Mouse (Mus musculus) splenic B cell, adult 2 months (primary cell): ENCODE data around the gene Ocm.
"Not testable (repeated sequence)": the region's sequence is repeated elsewhere in the genome, so short reads cannot be mapped to it uniquely, and the experiment has no call there.

Experiments used
- DNase-seq: peaks from one replicate; pipeline ENCODE4 v3.0.0-alpha.2; 2011; ENCODE audit warnings: low read depth, low spot score
- H3K27me3 ChIP-seq: 2 replicates; pipeline ENCODE4 v1.6.1; 2012; ENCODE audit warnings: mild to moderate bottlenecking, low read length, moderate library complexity, mixed read lengths; ENCODE audit not compliant: control insufficient read depth, poor library complexity, insufficient read depth, severe bottlenecking
- H3K36me3 ChIP-seq: 2 replicates; pipeline ENCODE4 v1.6.1; 2012; ENCODE audit warnings: mild to moderate bottlenecking, low read length, moderate library complexity, mixed read lengths; ENCODE audit not compliant: control insufficient read depth, poor library complexity, insufficient read depth, severe bottlenecking

Ocm gene

GRCm38 (mm10) chr5:144032491-144032890 lies 6.0 kb upstream of the Ocm start:
- H3K27me3 ChIP-seq = no peaks in the 10 kb centered on the region
- H3K36me3 ChIP-seq = no peaks in the 10 kb centered on the region
- no peak for DNase-seq

- peaks cover 3% of the 10 kb centered on the region for H3K36me3 ChIP-seq
- H3K27me3 ChIP-seq = no peaks in the 10 kb centered on the region; the same call in 1 of the 2 replicates
- DNase-seq = no peak
These were observed 10.6 kb downstream of the Ocm start for GRCm38 (mm10) chr5:144015845-144016244.

GRCm38 (mm10) chr5:144015312-144015650 lies 11.2 kb downstream of the Ocm start:
- Histone ChIP-seq H3K27me3 (no peaks in the 10 kb centered on the region; the same call in 1 of the 2 replicates), H3K36me3 (peaks cover 7% of the 10 kb centered on the region)
- no peak for DNase-seq

GRCm38 (mm10) chr5:144014551-144015311 lies 11.7 kb downstream of the Ocm start, which contains the start of gene Ccz1:
TSS of gene Ccz1 (minus strand) at chr5:144014877.
- Histone ChIP-seq H3K36me3 (peaks cover 7% of the 10 kb centered on the region), H3K27me3 (no peaks in the 10 kb centered on the region; the same call in 1 of the 2 replicates)
- peak; percentile 85 for DNase-seq

- not testable (repeated sequence) for H3K27me3 ChIP-seq, H3K36me3 ChIP-seq
- DNase-seq = peak; percentile 51
These were observed 12.9 kb downstream of the Ocm start for GRCm38 (mm10) chr5:144013366-144014134.

GRCm38 (mm10) chr5:144002461-144003192 lies 23.8 kb downstream of the Ocm start:
- H3K36me3 ChIP-seq = peaks cover 9% of the 10 kb centered on the region
- peak; percentile 78 for DNase-seq
- no peaks in the 10 kb centered on the region for H3K27me3 ChIP-seq

- Histone ChIP-seq H3K27me3 (no peaks in the 10 kb centered on the region), H3K36me3 (peaks cover 10% of the 10 kb centered on the region)
- no peak for DNase-seq
These were observed 27.1 kb downstream of the Ocm start for GRCm38 (mm10) chr5:143999409-143999808.

GRCm38 (mm10) chr5:143994632-143995365 lies 31.7 kb downstream of the Ocm start:
- no peaks in the 10 kb centered on the region for H3K27me3 ChIP-seq
- DNase-seq = no peak
- peaks cover 21% of the 10 kb centered on the region for H3K36me3 ChIP-seq

- H3K27me3 ChIP-seq = no peaks in the 10 kb centered on the region
- H3K36me3 ChIP-seq = peaks cover 23% of the 10 kb centered on the region
- DNase-seq = no peak
These were observed 32.6 kb downstream of the Ocm start for GRCm38 (mm10) chr5:143993849-143994248.

GRCm38 (mm10) chr5:143993260-143993659 lies 33.2 kb downstream of the Ocm start:
- Histone ChIP-seq H3K36me3 (peaks cover 23% of the 10 kb centered on the region), H3K27me3 (no peaks in the 10 kb centered on the region)

GRCm38 (mm10) chr5:143992661-143993060 lies 33.8 kb downstream of the Ocm start:
- Histone ChIP-seq H3K27me3 (no peaks in the 10 kb centered on the region), H3K36me3 (peaks cover 22% of the 10 kb centered on the region)
- no peak for DNase-seq

More at GRCm38 (mm10) chr5:143993260-143993659, 33.2 kb downstream of the Ocm start:
- DNase-seq = no peak

- H3K36me3 ChIP-seq = peaks cover 29% of the 10 kb centered on the region
- DNase-seq = peak; percentile 54
- H3K27me3 ChIP-seq = no peaks in the 10 kb centered on the region
These were observed 36.4 kb downstream of the Ocm start for GRCm38 (mm10) chr5:143990086-143990485.

- Histone ChIP-seq H3K27me3 (no peaks in the 10 kb centered on the region), H3K36me3 (peaks cover 29% of the 10 kb centered on the region)
- DNase-seq = no peak
These were observed 37.4 kb downstream of the Ocm start for GRCm38 (mm10) chr5:143989046-143989445.

GRCm38 (mm10) chr5:143987596-143987995 lies 38.9 kb downstream of the Ocm start:
- H3K27me3 ChIP-seq = no peaks in the 10 kb centered on the region
- no peak for DNase-seq
- peaks cover 23% of the 10 kb centered on the region for H3K36me3 ChIP-seq
